ENCODE assay signal across 17 mouse cellular contexts in the genomic region with DNA sequence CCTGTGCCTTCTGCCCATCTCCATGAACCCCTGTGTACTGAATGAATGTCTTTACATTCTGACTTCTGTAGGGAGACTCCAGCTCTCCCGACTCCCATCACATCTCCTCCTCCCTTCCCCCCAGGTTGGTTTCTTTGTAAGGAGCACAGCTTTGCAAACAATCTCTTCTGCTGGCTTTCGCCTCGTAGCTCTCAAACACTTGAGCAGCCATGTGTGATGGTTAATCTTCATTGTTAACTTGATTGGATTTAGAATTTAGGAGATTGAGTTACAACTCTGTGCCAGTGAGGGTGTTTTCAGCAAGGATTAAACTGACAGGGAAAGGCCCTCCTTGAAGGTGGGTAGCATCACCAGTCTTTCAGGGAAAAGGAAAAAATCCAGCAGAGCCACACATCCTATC.
DNase-seq lines count a peak whose midpoint lies in the region; ATAC-seq and TF ChIP-seq lines count a peak whose summit lies in the region.
"Had no signal": no experiment of that assay in that cellular context is flagged by ENCODE, and none has a peak within 500 bp of the region (broad histone marks: within the 10 kb centered on the region; RNA-seq: fewer than 3 reads in every experiment).

No protein-coding gene starts in this region.

- TF ChIP-seq CTCF in kidney, adult 2 months (conservative IDR thresholded peaks at IDR 0.05; ENCODE audit: insufficient read depth, insufficient read length, low read depth, low read length), result no peak

- H3K36me3 ChIP-seq in kidney, adult 2 months (ENCODE audit: control insufficient read depth, insufficient read depth, low read length), result no peaks in the 10 kb centered on the region
- no peaks in the 10 kb centered on the region for H3K36me3 ChIP-seq in kidney, embryonic 16.5 days (ENCODE audit: insufficient read depth, low read length)
- H3K36me3 ChIP-seq in embryonic facial prominence, embryonic 13.5 days, result no peaks in the 10 kb centered on the region
- no peaks in the 10 kb centered on the region for H3K36me3 ChIP-seq in embryonic facial prominence, embryonic 15.5 days
- H3K36me3 ChIP-seq: forebrain, embryonic 15.5 days; heart, embryonic 13.5 days; hindbrain, embryonic 15.5 days had no signal

- TF ChIP-seq POLR2A in kidney, adult 2 months (IDR thresholded peaks at IDR 0.05; ENCODE audit: low read depth, low read length), result no peak

- no peaks in the 10 kb centered on the region for H3K27me3 ChIP-seq in kidney, adult 2 months (replicated peaks; ENCODE audit: control insufficient read depth, insufficient read depth, low read length)
- no peaks in the 10 kb centered on the region for H3K27me3 ChIP-seq in kidney, embryonic 16.5 days (ENCODE audit: insufficient read depth, low read length)
- H3K27me3 ChIP-seq in embryonic facial prominence, embryonic 13.5 days, result no peaks in the 10 kb centered on the region
- no peaks in the 10 kb centered on the region for H3K27me3 ChIP-seq in embryonic facial prominence, embryonic 15.5 days
- H3K27me3 ChIP-seq: forebrain, embryonic 15.5 days; heart, embryonic 13.5 days; hindbrain, embryonic 15.5 days had no signal

- peaks cover under 1% of the 10 kb centered on the region; the same call in 1 of the 2 replicates for H3K9me3 ChIP-seq in kidney, embryonic 16.5 days (ENCODE audit: low read length)
- no peaks in the 10 kb centered on the region for H3K9me3 ChIP-seq in embryonic facial prominence, embryonic 13.5 days
- H3K9me3 ChIP-seq in embryonic facial prominence, embryonic 15.5 days (replicated peaks), result no peaks in the 10 kb centered on the region
- H3K9me3 ChIP-seq: forebrain, embryonic 15.5 days; heart, embryonic 13.5 days; hindbrain, embryonic 15.5 days had no signal

- H3K9ac ChIP-seq in kidney, embryonic 16.5 days (replicated peaks; ENCODE audit: low read length), result no peak overlapping the region
- no peak overlapping the region for H3K9ac ChIP-seq in embryonic facial prominence, embryonic 13.5 days
- H3K9ac ChIP-seq in embryonic facial prominence, embryonic 15.5 days, result no peak overlapping the region
- H3K9ac ChIP-seq: forebrain, embryonic 15.5 days; heart, embryonic 13.5 days; hindbrain, embryonic 15.5 days had no signal

- no peaks in the 10 kb centered on the region for H3K4me1 ChIP-seq in kidney, adult 2 months (ENCODE audit: control insufficient read depth, insufficient read depth, low read length)
- H3K4me1 ChIP-seq in kidney, embryonic 16.5 days (ENCODE audit: insufficient read depth, low read length), result no peaks in the 10 kb centered on the region; the same call in 1 of the 2 replicates
- peaks cover 16% of the 10 kb centered on the region for H3K4me1 ChIP-seq in embryonic facial prominence, embryonic 13.5 days
- H3K4me1 ChIP-seq in embryonic facial prominence, embryonic 15.5 days, result peaks cover 7% of the 10 kb centered on the region; the same call in 1 of the 2 replicates

- 50% methylated on average over 3 of the region's 3 CpGs for WGBS in kidney, adult 2 months
- 30% methylated on average over 3 of the region's 3 CpGs for WGBS in kidney, embryonic 16.5 days
- 48% methylated on average over 3 of the region's 3 CpGs for WGBS in embryonic facial prominence, embryonic 13.5 days
- 57% methylated on average over 3 of the region's 3 CpGs for WGBS in embryonic facial prominence, embryonic 15.5 days

- peak; percentile 23; the same call in 1 of the 2 replicates for ATAC-seq in kidney, embryonic 16.5 days (ENCODE audit: low FRiP score, low TSS enrichment)
- ATAC-seq in embryonic facial prominence, embryonic 13.5 days (ENCODE audit: insufficient number of reproducible peaks, insufficient read depth, low FRiP score, low TSS enrichment, low read depth), result no peak
- no peak for ATAC-seq in embryonic facial prominence, embryonic 15.5 days (ENCODE audit: insufficient number of reproducible peaks, low FRiP score, low TSS enrichment, low read depth)
- no peak for ATAC-seq in erythroblast, adult 5-6 weeks (replicated peaks; ENCODE audit: low FRiP score, poor library complexity, severe bottlenecking)
- ATAC-seq: forebrain, embryonic 15.5 days had no signal

- H3K27ac ChIP-seq in kidney, adult 2 months (ENCODE audit: insufficient read depth, low read depth, low read length), result no peak overlapping the region
- H3K27ac ChIP-seq in kidney, embryonic 16.5 days (ENCODE audit: low read length), result peak overlapping the region; percentile 44
- H3K27ac ChIP-seq in embryonic facial prominence, embryonic 13.5 days, result peak overlapping the region; percentile 74
- H3K27ac ChIP-seq in embryonic facial prominence, embryonic 15.5 days (replicated peaks), result peak overlapping the region; percentile 40
- H3K27ac ChIP-seq: forebrain, embryonic 15.5 days; hindbrain, embryonic 15.5 days had no signal

- H3K4me2 ChIP-seq in kidney, embryonic 16.5 days (replicated peaks; ENCODE audit: low read depth, low read length), result no peak overlapping the region
- no peak overlapping the region for H3K4me2 ChIP-seq in embryonic facial prominence, embryonic 13.5 days
- H3K4me2 ChIP-seq in embryonic facial prominence, embryonic 15.5 days (replicated peaks), result no peak overlapping the region
- H3K4me2 ChIP-seq: forebrain, embryonic 15.5 days; hindbrain, embryonic 15.5 days had no signal

- DNase-seq in kidney, adult 2 months, result peak; percentile 61
- no peak for DNase-seq in kidney, postnatal 10 days
- DNase-seq in kidney, adult 18-20 months, result no peak
- DNase-seq: adrenal gland, adult 8-10 months; adrenal gland, postnatal 36 days; cerebellum, adult 2 months; cerebellum, postnatal 10 days; gastrocnemius, postnatal 36 days; heart, adult 11 months; heart, postnatal 36 days had no signal

- H3K4me3 ChIP-seq in kidney, adult 2 months (ENCODE audit: insufficient read depth, low read depth, low read length), result no peak overlapping the region
- no peak overlapping the region for H3K4me3 ChIP-seq in kidney, embryonic 16.5 days (ENCODE audit: low read length)
- H3K4me3 ChIP-seq in embryonic facial prominence, embryonic 13.5 days, result no peak overlapping the region
- no peak overlapping the region for H3K4me3 ChIP-seq in embryonic facial prominence, embryonic 15.5 days (replicated peaks)
- H3K4me3 ChIP-seq: forebrain, embryonic 15.5 days; heart, embryonic 13.5 days; hindbrain, embryonic 15.5 days had no signal
